Mouse (Mus musculus) erythroblast, embryonic 14.5 days (primary cell): ENCODE measurements around the gene E2f6. TPM values are rescaled to one million over a fixed set of nuclear protein-coding genes. Genes with fewer than 3 reads are reported as not detected.

Experiments used
- H3K27me3 ChIP-seq: 2 replicates; pipeline ENCODE4 v1.6.1; 2012; ENCODE audit warnings: inconsistent platforms; ENCODE audit not compliant: control insufficient read depth
- H3K36me3 ChIP-seq: 2 replicates; pipeline ENCODE4 v1.6.1; 2012; ENCODE audit warnings: mild to moderate bottlenecking, inconsistent platforms; ENCODE audit not compliant: control insufficient read depth
- H3K4me1 ChIP-seq: 2 replicates; pipeline ENCODE4 v1.6.1; 2012; ENCODE audit warnings: inconsistent platforms; ENCODE audit not compliant: control insufficient read depth
- H3K4me3 ChIP-seq: replicated peaks from 2 replicates; pipeline ENCODE3; 2012; ENCODE audit warnings: moderate library complexity, mild to moderate bottlenecking, inconsistent platforms
- H3K9me3 ChIP-seq: 2 replicates; pipeline ENCODE4 v1.6.1; 2012; ENCODE audit warnings: low read length, inconsistent platforms, mixed read lengths; ENCODE audit not compliant: control insufficient read depth
- GATA1 ChIP-seq: IDR thresholded peaks from 2 replicates; pipeline ENCODE4 v1.6.1; 2012; ENCODE audit warnings: low read length, inconsistent platforms, mixed read lengths
- TAL1 ChIP-seq: IDR thresholded peaks from 3 replicates; pipeline ENCODE4 v1.6.1; 2012; ENCODE audit warnings: low read length, inconsistent platforms, mixed read lengths
- polyA plus RNA-seq: library from polyadenylated mRNA; stranded (reverse); fragments of >175 nt; gene quantifications from 2 replicates; pipeline ENCODE4 v1.2.3, GENCODE M21; 2012

The E2f6 gene
- polyA plus RNA-seq, 1 experiment = 0.53 TPM

DNA sequence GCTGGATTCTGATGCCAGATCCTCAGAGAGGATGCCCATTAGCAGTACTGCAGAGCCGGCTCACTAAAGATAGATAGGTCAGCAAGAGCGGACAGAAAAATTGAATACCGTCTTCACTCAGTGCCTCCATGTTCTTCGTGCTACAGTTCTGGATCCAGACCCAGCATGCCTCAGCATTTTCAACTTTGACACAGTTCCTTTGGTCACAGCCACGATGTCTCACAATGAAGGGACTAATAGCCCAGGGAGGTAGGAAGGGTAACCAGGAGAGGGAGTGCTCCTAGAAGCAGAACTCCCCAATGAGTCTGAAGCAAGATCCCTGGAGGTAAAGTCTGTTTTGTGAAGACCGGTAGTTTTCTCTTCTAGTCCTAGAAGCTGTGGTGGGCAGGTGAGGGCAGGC, 57.9 kb downstream of the E2f6 start:
- Histone ChIP-seq H3K27me3 (no peaks in the 10 kb centered on the region; the same call in 1 of the 2 replicates), H3K36me3 (no peaks in the 10 kb centered on the region), H3K9me3 (no peaks in the 10 kb centered on the region), H3K4me1 (no peaks in the 10 kb centered on the region), H3K4me3 (no peak overlapping the region)
- no peak for TF ChIP-seq GATA1
- TF ChIP-seq TAL1 = no peak

DNA sequence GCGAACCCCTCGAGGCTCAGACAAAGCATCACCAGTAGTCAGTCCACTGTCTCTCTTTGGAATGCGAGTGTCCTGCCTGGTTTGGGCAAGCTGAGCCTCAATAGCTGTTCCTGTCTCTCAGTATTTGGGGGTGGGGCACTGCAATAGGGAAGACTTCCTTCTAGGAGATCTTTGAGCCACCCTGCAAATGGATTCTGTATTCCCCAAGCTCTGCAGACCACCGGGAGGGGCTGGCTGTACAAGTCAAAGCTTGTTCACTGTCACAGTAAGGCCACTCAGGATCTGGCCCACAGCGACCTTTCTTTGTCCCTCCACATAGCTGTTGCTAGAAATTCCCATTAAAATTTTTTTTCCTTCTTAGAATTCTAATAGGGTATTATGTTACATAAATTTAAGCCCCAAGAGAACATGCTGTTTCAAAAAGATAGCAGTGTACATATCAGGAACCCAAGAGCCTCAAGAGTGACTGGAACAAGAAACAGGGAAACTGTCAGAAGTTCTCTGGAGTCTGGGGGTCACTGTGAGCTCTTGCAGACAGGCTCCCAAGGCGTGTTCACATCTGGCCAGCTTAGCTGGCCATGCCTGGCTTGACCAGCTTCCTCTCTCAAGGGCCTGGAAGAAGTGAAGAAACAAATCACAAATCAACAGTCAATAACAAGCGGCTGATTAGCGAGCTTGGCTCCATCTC, 58.5 kb downstream of the E2f6 start:
- Histone ChIP-seq H3K9me3 (no peaks in the 10 kb centered on the region), H3K36me3 (no peaks in the 10 kb centered on the region), H3K4me3 (no peak overlapping the region), H3K4me1 (no peaks in the 10 kb centered on the region), H3K27me3 (no peaks in the 10 kb centered on the region; the same call in 1 of the 2 replicates)
- TF ChIP-seq TAL1 (no peak), GATA1 (no peak)

DNA sequence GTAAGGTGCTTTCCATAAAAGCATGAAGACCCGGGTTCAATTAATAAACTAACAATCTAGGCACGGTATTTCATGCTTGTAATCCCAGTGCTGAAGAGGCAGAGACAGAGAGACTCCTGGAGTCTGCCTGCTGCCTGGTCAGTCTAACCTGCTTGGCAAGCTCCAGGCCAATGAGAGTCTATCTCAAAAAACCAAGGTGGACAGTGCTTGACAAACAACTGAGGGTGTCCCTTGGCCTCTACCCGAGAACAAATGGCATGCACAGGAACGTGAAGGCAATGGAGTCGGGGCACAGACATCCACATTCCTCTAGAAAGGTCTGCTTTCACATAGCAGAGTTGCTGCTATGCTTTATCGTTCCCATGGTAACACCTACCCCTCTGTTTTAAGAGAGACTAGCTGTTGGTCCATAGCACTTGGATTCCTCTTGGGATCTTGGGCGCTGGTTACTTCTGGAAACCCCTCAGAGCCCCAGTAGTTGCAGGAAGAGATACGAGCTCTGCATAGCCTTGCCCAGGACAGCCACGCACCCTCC, 59.2 kb downstream of the E2f6 start:
- Histone ChIP-seq H3K9me3 (no peaks in the 10 kb centered on the region), H3K4me1 (no peaks in the 10 kb centered on the region), H3K4me3 (no peak overlapping the region), H3K36me3 (no peaks in the 10 kb centered on the region), H3K27me3 (no peaks in the 10 kb centered on the region; the same call in 1 of the 2 replicates)
- TF ChIP-seq TAL1 (no peak), GATA1 (no peak)

DNA sequence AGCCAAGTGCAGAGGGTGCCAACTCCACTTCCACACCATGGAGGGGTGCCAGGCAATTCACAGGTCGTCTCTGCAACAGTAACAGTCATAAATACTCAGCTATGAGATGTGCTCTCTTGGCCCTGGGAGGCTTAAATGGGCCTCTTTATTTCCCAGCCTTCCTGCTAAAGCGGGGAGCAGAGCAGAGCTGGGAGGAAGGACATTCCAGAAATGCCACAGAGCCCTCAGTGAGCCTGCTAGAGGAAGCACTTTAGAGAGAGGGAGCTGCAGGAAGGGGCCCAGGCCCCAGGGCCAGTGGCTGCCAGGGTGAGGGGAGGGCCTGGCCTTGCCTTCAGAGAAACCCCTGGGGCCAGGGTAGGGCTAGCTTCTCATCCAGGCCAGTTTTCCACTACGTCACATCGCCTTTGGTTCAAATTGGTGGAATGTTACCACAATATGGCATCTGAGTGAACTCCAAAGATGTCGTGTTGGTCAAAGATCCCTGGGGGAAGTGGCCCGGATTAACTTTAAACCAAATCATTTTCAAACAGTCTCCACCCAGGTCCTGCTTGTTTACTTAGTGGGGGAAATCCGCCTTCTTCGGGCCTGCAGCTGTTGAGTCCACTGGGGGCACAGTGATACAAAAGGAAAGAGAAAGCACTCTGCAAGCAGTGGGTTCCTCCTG, 59.8 kb downstream of the E2f6 start:
- Histone ChIP-seq H3K36me3 (no peaks in the 10 kb centered on the region), H3K4me1 (no peaks in the 10 kb centered on the region), H3K9me3 (no peaks in the 10 kb centered on the region), H3K27me3 (peaks cover under 1% of the 10 kb centered on the region; the same call in 1 of the 2 replicates), H3K4me3 (no peak overlapping the region)
- no peak for TF ChIP-seq GATA1
- TF ChIP-seq TAL1 = no peak

DNA sequence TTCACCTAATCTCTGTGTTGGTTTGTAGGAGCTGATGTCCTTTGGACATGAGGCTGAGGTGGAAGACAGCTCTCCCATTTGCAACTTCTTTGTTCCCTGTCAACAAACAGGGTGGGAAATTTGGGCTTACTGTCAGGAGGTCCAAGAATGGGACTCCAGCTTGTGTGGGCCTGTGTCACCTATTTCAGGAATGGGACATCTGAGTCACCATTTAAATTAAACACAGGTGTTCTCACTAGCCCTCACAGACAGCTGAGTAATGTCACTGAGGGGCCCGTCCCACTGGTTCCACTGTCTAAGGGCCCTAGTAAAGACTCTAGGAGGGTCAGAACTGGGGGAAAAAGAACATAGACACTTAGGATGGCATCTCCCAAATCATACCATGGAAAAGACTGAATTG, 61.2 kb downstream of the E2f6 start:
- H3K9me3 ChIP-seq = no peaks in the 10 kb centered on the region
- TF ChIP-seq GATA1 (no peak), TAL1 (no peak)
- H3K4me1 ChIP-seq = no peaks in the 10 kb centered on the region

DNA sequence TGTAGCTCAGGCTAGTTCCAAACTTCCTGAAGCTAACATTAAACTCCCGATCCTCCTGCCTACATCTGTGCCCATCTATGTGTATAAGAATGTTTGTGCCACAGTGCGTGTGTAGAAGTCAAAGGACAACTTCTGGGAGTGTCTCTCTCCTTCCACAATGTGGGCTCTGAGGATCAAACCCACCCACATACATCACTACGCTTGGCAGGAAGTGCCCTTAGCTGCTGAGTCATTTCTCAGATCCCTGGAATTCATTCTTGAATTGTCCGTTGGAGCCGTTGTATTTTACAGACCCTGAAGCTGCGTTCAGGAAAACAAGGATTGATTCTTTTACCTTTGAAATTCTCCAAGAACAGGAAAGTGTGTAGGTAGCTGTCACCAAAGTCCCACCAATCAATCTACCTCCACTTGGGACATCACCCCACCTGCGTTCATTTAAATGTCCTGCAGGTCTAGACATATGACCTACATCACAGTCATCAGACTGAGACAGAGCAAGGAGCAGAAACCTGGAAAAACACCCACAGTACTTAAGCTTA, 62.2 kb downstream of the E2f6 start:
- TF ChIP-seq GATA1 (no peak), TAL1 (no peak)
- Histone ChIP-seq H3K4me1 (no peaks in the 10 kb centered on the region), H3K27me3 (peaks cover 3% of the 10 kb centered on the region; the same call in 1 of the 2 replicates)

More for the DNA sequence above, 61.2 kb downstream of the E2f6 start:
- Histone ChIP-seq H3K27me3 (peaks cover 3% of the 10 kb centered on the region; the same call in 1 of the 2 replicates), H3K36me3 (no peaks in the 10 kb centered on the region), H3K4me3 (no peak overlapping the region)

DNA sequence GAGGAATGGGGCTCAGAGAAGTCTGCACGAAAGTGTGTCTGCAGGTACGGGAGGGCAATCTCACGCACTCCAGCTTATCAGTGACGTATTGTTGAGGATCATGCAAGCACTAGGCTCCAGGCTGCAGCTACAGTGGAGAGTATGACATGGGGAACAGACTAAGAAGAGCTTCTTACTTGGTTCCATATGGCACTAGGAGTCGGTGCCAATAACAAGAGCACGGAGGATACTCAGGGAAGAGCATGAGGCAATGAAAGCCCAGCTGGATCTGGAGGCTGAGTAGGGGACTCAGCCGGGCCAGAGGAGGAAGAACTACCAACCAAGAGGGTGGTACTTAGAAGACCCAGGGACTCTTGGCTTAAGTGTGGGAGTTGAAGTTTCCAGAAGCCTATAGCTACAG, 62.8 kb downstream of the E2f6 start:
- H3K4me1 ChIP-seq = no peaks in the 10 kb centered on the region
- no peaks in the 10 kb centered on the region for H3K36me3 ChIP-seq
- TF ChIP-seq GATA1 (no peak), TAL1 (no peak)
- peaks cover 3% of the 10 kb centered on the region; the same call in 1 of the 2 replicates for H3K27me3 ChIP-seq
- H3K9me3 ChIP-seq = no peaks in the 10 kb centered on the region
- no peak overlapping the region for H3K4me3 ChIP-seq

More for the DNA sequence above, 62.2 kb downstream of the E2f6 start:
- Histone ChIP-seq H3K9me3 (no peaks in the 10 kb centered on the region), H3K4me3 (no peak overlapping the region), H3K36me3 (no peaks in the 10 kb centered on the region)

DNA sequence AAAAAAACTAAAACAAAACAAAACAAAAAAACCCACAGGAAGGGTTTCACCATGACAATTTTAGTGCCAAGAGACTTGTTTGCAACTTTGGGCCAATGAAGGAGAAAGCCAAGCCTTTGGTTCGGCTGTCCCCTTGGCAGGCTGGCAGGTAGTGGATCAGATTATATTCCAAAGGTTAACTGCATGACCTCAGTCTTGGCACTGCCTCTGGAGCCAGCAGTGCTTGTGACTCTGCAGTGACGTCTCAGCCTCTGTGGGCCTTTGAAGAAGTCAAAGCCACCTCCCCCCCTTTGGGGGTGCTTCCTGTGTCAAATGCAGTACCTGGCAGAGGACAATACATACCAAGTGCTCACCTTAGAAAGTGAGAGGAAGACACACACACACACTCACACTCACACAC, 63.3 kb downstream of the E2f6 start:
- TF ChIP-seq TAL1 (no peak), GATA1 (no peak)
- Histone ChIP-seq H3K4me1 (no peaks in the 10 kb centered on the region), H3K27me3 (peaks cover 3% of the 10 kb centered on the region; the same call in 1 of the 2 replicates), H3K4me3 (no peak overlapping the region), H3K36me3 (no peaks in the 10 kb centered on the region), H3K9me3 (no peaks in the 10 kb centered on the region)

DNA sequence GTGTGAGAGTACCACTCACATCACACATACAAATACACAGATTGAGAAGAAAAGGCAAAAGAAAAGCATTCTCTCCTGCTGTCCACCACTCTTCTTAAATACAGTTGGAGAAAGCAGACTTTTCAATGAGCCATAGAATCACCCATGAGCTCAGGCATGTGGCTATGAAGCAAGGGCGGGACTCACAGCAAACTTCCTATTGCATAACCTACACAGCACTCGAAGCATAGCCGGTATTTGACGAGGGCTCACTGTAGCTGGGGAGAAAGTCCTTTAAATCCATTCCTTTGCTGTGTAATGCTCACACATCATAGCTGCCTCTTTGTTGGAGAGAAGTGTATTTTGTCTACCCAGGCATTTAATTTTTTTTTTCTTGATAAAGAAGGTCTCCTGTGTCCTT, 64.5 kb downstream of the E2f6 start:
- Histone ChIP-seq H3K27me3 (peaks cover 3% of the 10 kb centered on the region; the same call in 1 of the 2 replicates), H3K4me3 (no peak overlapping the region), H3K9me3 (no peaks in the 10 kb centered on the region), H3K36me3 (no peaks in the 10 kb centered on the region), H3K4me1 (no peaks in the 10 kb centered on the region)
- no peak for TF ChIP-seq GATA1
- TF ChIP-seq TAL1 = no peak
